Mouse (Mus musculus) liver, embryonic 11.5 days (tissue): Measurements from ENCODE around the gene Nr4a1. TPM values are rescaled to one million over a fixed set of nuclear protein-coding genes. Genes with fewer than 3 reads are reported as not detected.

ENCODE experiments used
- ATAC-seq: fragments of 200-750 bp; cut with Nextera tagmentation; replicated peaks from 2 replicates; pipeline ENCODE4 v1.8.0; 2017; ENCODE audit warnings: moderate number of reproducible peaks, mild to moderate bottlenecking, moderate TSS enrichment, moderate library complexity; ENCODE audit not compliant: low FRiP score
- DNase-seq: peaks from one replicate; pipeline ENCODE4 v3.0.0-alpha.2; 2017; ENCODE audit warnings: low spot score
- H3K27ac ChIP-seq: fragments of 300-500 bp; sonication (generic); 2 replicates; pipeline ENCODE4 v1.5.1; 2014; ENCODE audit warnings: mild to moderate bottlenecking, low read depth, low read length, control low read depth
- H3K27me3 ChIP-seq: fragments of 300-500 bp; sonication (generic); replicated peaks from 2 replicates; pipeline ENCODE4 v1.6.1; 2014; ENCODE audit warnings: low read length, mixed read lengths; ENCODE audit not compliant: control insufficient read depth, insufficient read depth
- H3K36me3 ChIP-seq: fragments of 300-500 bp; sonication (generic); 2 replicates; pipeline ENCODE4 v1.6.1; 2014; ENCODE audit warnings: mild to moderate bottlenecking, low read length, moderate library complexity, mixed read lengths; ENCODE audit not compliant: control insufficient read depth, insufficient read depth
- H3K4me1 ChIP-seq: fragments of 300-500 bp; sonication (generic); replicated peaks from 2 replicates; pipeline ENCODE4 v1.6.1; 2014; ENCODE audit warnings: low read length, mixed read lengths; ENCODE audit not compliant: control insufficient read depth, insufficient read depth
- H3K4me2 ChIP-seq: fragments of 300-500 bp; sonication (generic); 2 replicates; pipeline ENCODE4 v1.6.1; 2014; ENCODE audit warnings: mild to moderate bottlenecking, control low read depth, moderate library complexity
- H3K4me3 ChIP-seq: fragments of 300-500 bp; sonication (generic); 2 replicates; pipeline ENCODE4 v1.5.1; 2014; ENCODE audit warnings: low read depth, low read length, control low read depth
- H3K9ac ChIP-seq: fragments of 300-500 bp; sonication (generic); 2 replicates; pipeline ENCODE4 v1.6.1; 2014; ENCODE audit warnings: low read depth, low read length, control low read depth
- H3K9me3 ChIP-seq: fragments of 300-500 bp; sonication (generic); 2 replicates; pipeline ENCODE4 v1.6.1; 2016; ENCODE audit warnings: low read length, inconsistent platforms, mixed read lengths; ENCODE audit not compliant: control insufficient read depth
- WGBS: fragments of 180-500 bp; shearing (Covaris S2); extraction: QIAGEN DNeasy Blood & Tissue Kit; methylation state at CpG from one replicate; pipeline ENCODE4 v1.1.7; 2014; 5-methylcytosine and 5-hydroxymethylcytosine counted together
- polyA plus RNA-seq: library from polyadenylated mRNA; unstranded; fragments of >200 nt; fragmentation: Nextera tagmentation; extraction: Ambion mirVana; gene quantifications from 2 replicates; pipeline ENCODE4 v1.2.1, GENCODE M21; 2014

Gene Nr4a1
- polyA plus RNA-seq, 1 experiment from 2014 or later = 2.4 TPM

GRCm38 (mm10) chr15:101256463-101257206, 2.6 kb downstream of the Nr4a1 start:
- no peak for DNase-seq
- Histone ChIP-seq H3K36me3 (no peaks in the 10 kb centered on the region), H3K27ac (no peak overlapping the region), H3K9me3 (no peaks in the 10 kb centered on the region), H3K4me1 (peaks cover 20% of the 10 kb centered on the region), H3K4me2 (no peak overlapping the region), H3K9ac (no peak overlapping the region), H3K4me3 (no peak overlapping the region), H3K27me3 (peaks cover 10% of the 10 kb centered on the region)
- WGBS = 69% methylated on average over 14 of the region's 14 CpGs
- no peak for ATAC-seq

DNA sequence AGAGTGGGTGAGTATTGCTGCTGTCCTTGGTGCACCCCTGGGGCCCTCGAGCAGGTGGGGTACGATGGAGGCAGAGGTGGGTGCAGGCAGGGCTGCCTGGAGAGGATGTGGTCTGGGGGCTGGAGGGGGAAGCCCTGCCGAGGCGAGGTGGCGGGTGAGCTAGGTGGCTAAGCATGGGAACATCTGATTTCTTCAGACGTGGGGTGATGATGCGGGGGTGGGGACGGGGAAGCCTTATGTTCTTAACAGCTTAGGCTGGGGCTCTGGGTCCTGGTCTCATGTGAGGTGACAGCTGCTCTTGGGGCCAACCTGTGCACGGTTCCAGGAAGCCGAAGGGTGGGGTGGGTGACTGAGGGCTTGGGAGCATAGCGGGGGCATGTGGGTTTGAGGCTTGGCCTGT, 4.4 kb downstream of the Nr4a1 start:
- no peaks in the 10 kb centered on the region for H3K36me3 ChIP-seq

GRCm38 (mm10) chr15:101259922-101260321, 5.9 kb downstream of the Nr4a1 start:
- WGBS = 82% methylated on average over 3 of the region's 3 CpGs
- Histone ChIP-seq H3K4me2 (no peak overlapping the region), H3K9ac (no peak overlapping the region), H3K27me3 (peaks cover 9% of the 10 kb centered on the region), H3K4me1 (peaks cover 26% of the 10 kb centered on the region), H3K9me3 (no peaks in the 10 kb centered on the region), H3K36me3 (no peaks in the 10 kb centered on the region), H3K27ac (no peak overlapping the region), H3K4me3 (no peak overlapping the region)
- no peak for ATAC-seq
- no peak for DNase-seq

More for the DNA sequence above, 4.4 kb downstream of the Nr4a1 start:
- Histone ChIP-seq H3K9ac (no peak overlapping the region), H3K27ac (no peak overlapping the region), H3K4me2 (no peak overlapping the region), H3K4me1 (peaks cover 31% of the 10 kb centered on the region), H3K27me3 (peaks cover 11% of the 10 kb centered on the region), H3K4me3 (no peak overlapping the region), H3K9me3 (no peaks in the 10 kb centered on the region)
- DNase-seq (no peak), ATAC-seq (no peak)
- WGBS = 74% methylated on average over 11 of the region's 11 CpGs

DNA sequence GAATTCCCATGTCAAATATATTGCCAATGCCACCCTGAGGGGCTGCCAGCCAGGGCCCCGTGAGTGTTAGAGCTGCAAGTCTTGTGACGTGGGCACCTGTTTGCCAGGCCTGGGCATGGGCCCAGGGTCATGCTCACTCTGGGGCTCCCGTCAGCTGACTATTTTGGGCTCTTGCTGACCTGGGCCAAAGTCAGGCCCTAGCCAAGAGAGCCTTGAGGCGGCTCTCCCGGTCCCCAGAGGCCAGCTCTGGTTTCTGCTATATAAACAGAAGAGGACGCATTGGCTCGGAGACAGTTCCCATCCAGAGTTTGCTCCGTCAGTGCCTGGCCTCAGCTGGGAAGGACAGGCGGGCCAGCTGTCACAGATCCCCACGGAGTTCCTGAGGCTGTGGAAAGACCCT, 6.3 kb downstream of the Nr4a1 start:
- H3K36me3 ChIP-seq = no peaks in the 10 kb centered on the region
- no peak for DNase-seq
- peaks cover 26% of the 10 kb centered on the region for H3K4me1 ChIP-seq
- no peak overlapping the region for H3K9ac ChIP-seq
- H3K9me3 ChIP-seq = no peaks in the 10 kb centered on the region
- H3K27ac ChIP-seq = no peak overlapping the region
- H3K4me3 ChIP-seq = no peak overlapping the region
- H3K27me3 ChIP-seq = peaks cover 8% of the 10 kb centered on the region
- ATAC-seq = no peak
- H3K4me2 ChIP-seq = no peak overlapping the region
- 66% methylated on average over 10 of the region's 10 CpGs for WGBS

DNA sequence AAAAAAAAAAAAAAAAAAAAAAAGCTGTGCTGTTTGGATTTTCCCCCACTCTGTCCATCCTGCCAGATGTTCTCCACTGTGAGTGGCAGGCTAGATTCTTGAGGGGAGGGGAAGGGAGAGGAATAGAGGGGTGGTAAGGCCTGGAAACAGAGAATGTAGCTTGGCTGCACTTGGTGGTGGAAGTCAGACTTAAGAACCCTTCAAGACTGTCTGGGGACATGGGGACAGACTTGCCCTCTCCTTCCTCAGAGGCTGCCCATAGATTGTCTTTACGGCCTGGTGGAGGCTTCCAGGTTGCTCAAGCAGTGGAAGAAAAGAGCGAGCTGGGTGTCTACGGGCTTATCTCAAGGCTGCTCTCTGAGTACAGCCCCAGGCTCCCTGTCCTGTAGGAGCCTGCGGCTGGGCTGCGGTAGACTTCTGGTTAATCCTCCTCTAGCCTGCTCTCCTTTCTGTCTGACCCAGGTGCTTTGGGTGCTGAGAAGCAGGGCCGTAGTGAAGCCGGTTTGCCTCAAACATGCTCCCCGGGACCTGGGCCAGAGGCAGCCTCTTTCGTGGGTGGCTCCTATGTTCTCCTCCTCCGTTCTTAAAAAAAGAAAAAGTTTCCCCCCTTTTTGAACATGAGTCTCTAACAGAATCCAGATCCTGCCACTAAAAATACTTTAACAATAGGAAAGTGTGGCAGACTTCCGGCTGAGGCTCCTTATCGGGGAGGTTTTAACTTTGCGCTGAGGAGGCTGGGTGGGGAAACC, 7.0 kb downstream of the Nr4a1 start:
- H3K4me2 ChIP-seq = peak overlapping the region; percentile 48
- no peak overlapping the region for H3K4me3 ChIP-seq
- no peaks in the 10 kb centered on the region for H3K9me3 ChIP-seq
- H3K9ac ChIP-seq = peak overlapping the region; percentile 41; the same call in 1 of the 2 replicates
- H3K4me1 ChIP-seq = peaks cover 28% of the 10 kb centered on the region
- no peaks in the 10 kb centered on the region for H3K36me3 ChIP-seq
- peaks cover 14% of the 10 kb centered on the region for H3K27me3 ChIP-seq
- 31% methylated on average over 13 of the region's 13 CpGs for WGBS
- ATAC-seq (0 out of 2 replicates have a peak, but pooled peaks have one; percentile 46), DNase-seq (no peak)
- peak overlapping the region; percentile 77 for H3K27ac ChIP-seq

- Histone ChIP-seq H3K4me1 (peaks cover 38% of the 10 kb centered on the region), H3K9ac (no peak overlapping the region)
These were observed 8.4 kb downstream of the Nr4a1 start for GRCm38 (mm10) chr15:101262502-101262901.

DNA sequence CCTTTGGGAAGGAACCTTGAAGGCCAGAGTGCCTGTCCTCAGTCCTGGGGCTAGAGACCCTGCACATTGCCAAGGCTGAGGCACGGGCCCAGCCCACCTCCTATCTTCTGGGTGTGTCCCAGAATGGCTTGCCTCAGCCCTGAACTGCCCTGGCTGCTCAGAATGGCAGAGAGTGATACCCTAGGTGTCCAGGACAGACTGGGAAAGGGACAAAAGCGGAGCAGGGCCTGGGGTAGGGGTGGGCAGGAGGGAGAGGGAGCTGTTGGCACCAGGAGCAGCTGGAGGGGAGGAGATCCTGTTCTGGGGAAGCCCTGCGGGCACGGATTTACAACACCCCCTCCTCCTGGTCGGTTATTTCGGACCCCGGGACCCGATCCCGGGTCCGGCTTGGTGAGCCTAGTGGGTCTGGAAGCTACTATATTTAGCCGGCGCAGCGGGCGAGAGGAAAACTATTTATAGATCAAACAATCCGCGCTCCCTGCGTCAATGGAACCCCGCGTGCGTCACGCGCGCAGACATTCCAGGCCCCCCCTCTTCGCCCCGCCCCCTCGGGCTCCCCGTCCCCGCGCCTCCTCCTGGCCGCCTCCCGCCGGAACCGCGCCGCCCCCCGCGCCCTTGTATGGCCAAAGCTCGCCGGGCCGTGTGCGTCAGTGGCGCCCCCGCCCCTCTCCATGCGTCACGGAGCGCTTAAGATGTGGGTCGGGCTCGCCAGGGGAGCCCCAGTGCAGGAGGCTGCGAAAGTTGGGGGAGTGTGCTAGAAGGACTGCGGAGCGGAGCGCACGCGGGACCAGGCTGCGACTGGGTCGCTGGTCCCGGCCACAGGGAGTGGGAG, 12.3 kb downstream of the Nr4a1 start:
- peaks cover 24% of the 10 kb centered on the region for H3K4me1 ChIP-seq
- peak overlapping the region; percentile 55 for H3K4me3 ChIP-seq
- WGBS = 1% methylated on average over 56 of the region's 57 CpGs
- DNase-seq (peak; percentile 78), ATAC-seq (peak; percentile 64)
- no peaks in the 10 kb centered on the region for H3K9me3 ChIP-seq
- peak overlapping the region; percentile 50; the same call in 1 of the 2 replicates for H3K9ac ChIP-seq
- H3K27me3 ChIP-seq = peaks cover 44% of the 10 kb centered on the region
- H3K36me3 ChIP-seq = no peaks in the 10 kb centered on the region; the same call in 1 of the 2 replicates
- peak overlapping the region; percentile 84 for H3K4me2 ChIP-seq
- H3K27ac ChIP-seq = no peak overlapping the region

More at GRCm38 (mm10) chr15:101262502-101262901, 8.4 kb downstream of the Nr4a1 start:
- H3K27me3 ChIP-seq = peaks cover 29% of the 10 kb centered on the region
- H3K36me3 ChIP-seq = no peaks in the 10 kb centered on the region
- no peak overlapping the region for H3K4me2 ChIP-seq
- 33% methylated on average over 5 of the region's 5 CpGs for WGBS
- H3K27ac ChIP-seq = no peak overlapping the region; the same call in 1 of the 2 replicates
- DNase-seq (no peak), ATAC-seq (no peak)
- no peaks in the 10 kb centered on the region for H3K9me3 ChIP-seq
- H3K4me3 ChIP-seq = no peak overlapping the region
